Mouse (Mus musculus): ENCODE measurements at regions not wholly inside any gene's neighbourhood (a gene's known extent, or its start where the extent isn't known, plus 50 kb on each side); places are given as distances from the start of the nearest gene placed in this dataset.

GRCm38 (mm10) chr6:117114859-117115258, 53.5 kb upstream of the Cxcl12 start:
- H3K27me3 ChIP-seq (ENCODE audit: control insufficient read depth, insufficient read depth, low read length) = no peaks in the 10 kb centered on the region
- no peak overlapping the region for H3K27ac ChIP-seq
- no peak overlapping the region for H3K4me3 ChIP-seq
- no peaks in the 10 kb centered on the region; the same call in 1 of the 2 replicates for H3K4me1 ChIP-seq (ENCODE audit: control insufficient read depth, insufficient read depth, low read length)
- 84% methylated on average over 8 of the region's 8 CpGs for WGBS
- no peak overlapping the region for H3K9ac ChIP-seq (ENCODE audit: low read depth, low read length)
- H3K36me3 ChIP-seq (ENCODE audit: control insufficient read depth, insufficient read depth, low read length) = no peaks in the 10 kb centered on the region
- no peaks in the 10 kb centered on the region for H3K79me2 ChIP-seq (replicated peaks; ENCODE audit: control insufficient read depth, insufficient read depth, low read length)
- no peak for DNase-seq
- intact Hi-C loops (cut with DNase I) = no loop called here
- no peak for TF ChIP-seq EP300 (IDR thresholded peaks at IDR 0.05; ENCODE audit: insufficient read depth, low read depth, low read length)
- TF ChIP-seq CTCF (IDR thresholded peaks at IDR 0.05) = no peak
- no peak for TF ChIP-seq POLR2A (IDR thresholded peaks at IDR 0.05; ENCODE audit: insufficient read depth, low read depth, low read length)

- Histone ChIP-seq H3K27ac (no peak overlapping the region), H3K4me3 (no peak overlapping the region), H3K4me1 (ENCODE audit: control insufficient read depth, insufficient read depth, low read length) (no peaks in the 10 kb centered on the region), H3K36me3 (ENCODE audit: control insufficient read depth, insufficient read depth, low read length) (no peaks in the 10 kb centered on the region), H3K27me3 (ENCODE audit: control insufficient read depth, insufficient read depth, low read length) (no peaks in the 10 kb centered on the region), H3K79me2 (replicated peaks; ENCODE audit: control insufficient read depth, insufficient read depth, low read length) (no peaks in the 10 kb centered on the region), H3K9ac (ENCODE audit: low read depth, low read length) (no peak overlapping the region)
- intact Hi-C loops (cut with DNase I) = no loop called here
- DNase-seq = no peak
- TF ChIP-seq POLR2A (IDR thresholded peaks at IDR 0.05; ENCODE audit: insufficient read depth, low read depth, low read length) (no peak), CTCF (IDR thresholded peaks at IDR 0.05) (no peak), EP300 (IDR thresholded peaks at IDR 0.05; ENCODE audit: insufficient read depth, low read depth, low read length) (no peak)
- 70% methylated on average over 3 of the region's 3 CpGs for WGBS
Measured at GRCm38 (mm10) chr6:117118081-117118480, 50.3 kb upstream of the Cxcl12 start.

Measured in heart, adult 2 months (tissue).